Mouse (Mus musculus) small intestine, adult 2 months (tissue): ENCODE measurements around the gene Zfpm1.

Source experiments
- CTCF ChIP-seq: fragments of 200-500 bp; IDR thresholded peaks from 2 replicates; pipeline ENCODE4 v1.5.1; 2012; ENCODE audit warnings: low read depth, mild to moderate bottlenecking, control low read depth, inconsistent platforms, low read length, moderate library complexity, mixed read lengths; ENCODE audit not compliant: insufficient replicate concordance, insufficient read length; ENCODE audit errors: extremely low read depth
- POLR2A ChIP-seq: fragments of 200-500 bp; IDR thresholded peaks from 2 replicates; pipeline ENCODE4 v1.6.1; 2012; ENCODE audit warnings: low read depth, mild to moderate bottlenecking, control low read depth, inconsistent platforms, low read length, moderate library complexity

DNA sequence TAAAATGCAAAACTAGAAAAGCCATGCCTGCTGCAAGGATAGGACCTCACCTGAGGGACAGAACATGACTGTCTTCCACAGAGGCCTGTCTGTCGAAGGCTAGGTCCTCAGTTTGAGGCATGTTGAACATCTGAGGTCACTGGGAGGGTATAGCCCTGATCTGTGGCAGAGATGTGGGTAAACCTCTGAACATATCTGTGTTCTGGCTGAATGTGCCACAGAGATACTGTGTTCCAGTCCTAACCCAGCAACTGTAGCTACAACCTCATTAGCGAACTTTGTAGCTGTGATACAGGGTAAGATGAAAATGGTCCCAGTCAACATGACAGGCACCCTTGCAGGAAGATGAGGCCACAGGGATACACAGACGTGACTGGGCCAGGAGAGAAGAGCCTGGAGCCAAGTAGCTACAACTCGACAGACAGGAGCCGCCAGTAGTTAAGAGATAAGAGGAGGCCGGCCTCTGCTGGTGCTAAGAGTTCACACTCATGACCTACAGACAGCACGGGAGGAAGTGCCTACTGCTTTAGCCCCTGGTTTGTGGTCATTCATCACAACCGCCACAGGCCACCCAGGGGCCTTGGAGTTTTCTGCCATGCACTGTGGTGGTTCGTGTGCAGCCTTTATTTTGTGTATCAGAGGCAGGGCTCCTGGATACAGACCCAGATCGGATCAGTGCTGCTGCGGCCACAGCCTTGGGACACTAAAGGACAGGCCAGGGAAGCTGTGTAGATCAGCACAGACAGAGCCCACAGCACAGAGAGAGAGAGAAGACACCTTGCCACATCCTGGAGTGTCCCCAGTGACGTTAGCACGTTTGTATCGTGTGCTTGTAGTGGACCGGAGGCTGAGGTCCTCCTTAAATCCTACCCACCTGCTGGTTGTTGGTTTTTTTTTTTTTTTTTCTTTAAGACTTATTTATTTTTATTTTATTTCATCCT lies 67.7 kb downstream of the Zfpm1 start:
- no peak for TF ChIP-seq CTCF
- no peak for TF ChIP-seq POLR2A
